Mouse (Mus musculus) stomach, embryonic 15.5 days (tissue): ENCODE measurements around the gene Reck. TPM values are rescaled to one million over a fixed set of nuclear protein-coding genes. Genes with fewer than 3 reads are reported as not detected.

ENCODE experiments used
- ATAC-seq: fragments of 200-750 bp; cut with Nextera tagmentation; 2 replicates; pipeline ENCODE4 v1.8.0; 2017; ENCODE audit warnings: low read depth, moderate number of reproducible peaks, moderate TSS enrichment; ENCODE audit not compliant: insufficient read depth, low FRiP score
- H3K27ac ChIP-seq: fragments of 300-500 bp; sonication (generic); 2 replicates; pipeline ENCODE4 v1.5.1; 2015; ENCODE audit warnings: mild to moderate bottlenecking, inconsistent platforms
- H3K27me3 ChIP-seq: fragments of 300-500 bp; sonication (generic); replicated peaks from 2 replicates; pipeline ENCODE4 v1.6.1; 2015; ENCODE audit warnings: inconsistent platforms
- H3K36me3 ChIP-seq: fragments of 300-500 bp; sonication (generic); 2 replicates; pipeline ENCODE4 v1.6.1; 2015; ENCODE audit warnings: inconsistent platforms
- H3K4me1 ChIP-seq: fragments of 300-500 bp; sonication (generic); 2 replicates; pipeline ENCODE4 v1.6.1; 2015; ENCODE audit warnings: inconsistent platforms
- H3K4me2 ChIP-seq: fragments of 300-500 bp; sonication (generic); 2 replicates; pipeline ENCODE4 v1.6.1; 2015; ENCODE audit warnings: mild to moderate bottlenecking, inconsistent platforms
- H3K4me3 ChIP-seq: fragments of 300-500 bp; sonication (generic); replicated peaks from 2 replicates; pipeline ENCODE4 v1.5.1; 2015; ENCODE audit warnings: inconsistent platforms
- H3K9ac ChIP-seq: fragments of 300-500 bp; sonication (generic); 2 replicates; pipeline ENCODE4 v1.6.1; 2015; ENCODE audit warnings: inconsistent platforms
- H3K9me3 ChIP-seq: fragments of 300-500 bp; sonication (generic); 2 replicates; pipeline ENCODE4 v1.6.1; 2016; ENCODE audit warnings: inconsistent platforms
- WGBS: fragments of 180-500 bp; shearing (Covaris S2); methylation state at CpG from one replicate; pipeline ENCODE4 v1.1.7; 2015; 5-methylcytosine and 5-hydroxymethylcytosine counted together
- polyA plus RNA-seq: library from polyadenylated mRNA; unstranded; fragments of >200 nt; fragmentation: Nextera tagmentation; extraction: Ambion mirVana; gene quantifications from 2 replicates; pipeline ENCODE4 v1.2.1, GENCODE M21; 2015

Gene Reck
- polyA plus RNA-seq, 1 experiment from 2014 or later, result 21.8 TPM

DNA sequence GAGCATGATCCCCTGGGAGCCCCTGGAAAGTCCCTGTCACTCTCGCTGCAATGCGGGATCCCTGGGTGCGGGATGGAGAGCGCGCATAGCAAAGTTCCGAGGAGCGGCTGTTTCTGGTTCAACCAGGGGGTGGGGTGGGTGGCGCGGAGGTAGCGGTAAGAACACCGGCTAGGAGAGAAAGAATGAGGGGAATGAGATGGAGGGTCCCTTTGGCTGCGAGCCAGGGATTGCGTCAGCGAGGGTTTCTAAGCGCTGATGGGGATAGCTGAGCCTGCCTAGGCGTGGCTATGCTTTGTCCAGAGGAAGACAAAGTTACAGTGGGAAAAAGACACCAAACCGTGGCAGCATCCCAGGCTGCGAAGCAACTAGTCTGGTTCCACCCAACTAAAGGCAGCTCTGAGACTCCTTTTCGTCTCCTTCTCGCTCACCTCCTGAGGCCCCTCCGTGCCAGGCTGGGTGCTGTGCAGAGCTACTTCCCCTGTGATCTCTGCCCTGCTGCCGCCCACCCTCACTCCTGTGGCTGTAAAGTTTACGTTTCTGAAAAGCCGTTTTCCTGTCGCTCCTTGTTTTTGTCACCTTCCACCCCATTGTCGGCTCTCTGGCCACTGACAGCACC, 82.6 kb downstream of the Reck start:
- no peaks in the 10 kb centered on the region for H3K27me3 ChIP-seq
- H3K4me1 ChIP-seq, result peaks cover 25% of the 10 kb centered on the region
- peak overlapping the region; percentile 73 for H3K4me3 ChIP-seq
- H3K9ac ChIP-seq, result peak overlapping the region; percentile 60
- peak overlapping the region; percentile 92 for H3K27ac ChIP-seq
- no peaks in the 10 kb centered on the region for H3K9me3 ChIP-seq
- ATAC-seq, result peak; percentile 48
- H3K36me3 ChIP-seq, result no peaks in the 10 kb centered on the region
- H3K4me2 ChIP-seq, result peak overlapping the region; percentile 96
- under 1% methylated on average over 26 of the region's 26 CpGs for WGBS

DNA sequence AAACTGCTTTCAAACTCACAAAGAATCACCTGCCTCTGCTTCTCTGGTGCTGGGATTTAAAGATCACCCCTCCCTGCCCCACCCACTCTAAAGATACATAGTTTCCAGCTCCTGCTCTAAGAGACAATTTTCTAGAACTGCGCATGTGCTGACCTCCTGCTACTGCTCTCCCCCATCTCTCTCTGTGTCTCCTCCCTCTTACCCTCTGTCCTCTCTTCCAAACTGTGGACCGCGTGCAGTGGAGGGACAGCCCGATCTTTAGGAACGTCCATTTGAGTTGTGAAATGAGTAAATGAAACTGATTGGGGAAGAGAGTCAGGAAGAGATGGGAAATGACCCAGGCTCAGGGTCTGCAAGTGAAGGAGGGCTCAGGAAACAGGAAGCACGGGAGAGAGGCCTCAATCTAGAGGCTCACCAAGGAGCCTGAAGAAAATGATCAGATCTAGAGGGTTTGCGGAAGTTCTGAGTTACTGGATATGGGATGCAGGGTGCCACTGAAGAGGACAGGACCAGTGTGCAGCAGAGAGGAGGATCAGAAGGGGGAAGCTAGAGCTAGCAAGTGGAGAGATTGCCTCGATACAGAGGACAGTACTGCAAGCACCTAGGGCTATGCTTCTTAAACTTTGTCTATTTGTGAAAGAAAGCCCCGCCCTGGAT, 84.3 kb downstream of the Reck start:
- H3K4me3 ChIP-seq, result no peak overlapping the region
- 53% methylated on average over 9 of the region's 9 CpGs for WGBS
- H3K9me3 ChIP-seq, result no peaks in the 10 kb centered on the region
- H3K4me2 ChIP-seq, result peak overlapping the region; percentile 96
- no peak for ATAC-seq
- H3K4me1 ChIP-seq, result peaks cover 35% of the 10 kb centered on the region
- H3K9ac ChIP-seq, result no peak overlapping the region
- H3K27ac ChIP-seq, result 0 out of 2 replicates have a peak overlapping the region, but pooled peaks have one; percentile 11
- H3K36me3 ChIP-seq, result no peaks in the 10 kb centered on the region
- H3K27me3 ChIP-seq, result no peaks in the 10 kb centered on the region

DNA sequence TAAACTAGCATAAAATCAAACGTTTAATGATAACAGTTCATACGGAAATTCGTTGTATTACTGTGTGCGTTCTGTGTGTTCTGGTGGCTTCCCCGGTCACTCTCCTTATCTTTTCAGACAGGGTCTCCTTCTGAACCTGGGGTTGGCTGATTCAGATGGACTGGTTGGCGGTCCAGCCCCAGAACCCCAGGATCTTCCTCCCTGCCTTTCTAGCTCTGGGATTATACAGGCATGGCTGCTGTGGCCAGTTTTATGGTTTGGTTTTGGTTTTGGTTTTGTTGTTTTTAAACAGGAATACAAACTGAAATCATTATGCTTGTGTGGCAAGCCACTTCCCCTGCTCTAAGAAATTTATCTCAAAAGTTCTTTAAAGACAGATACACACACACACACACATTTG, 84.9 kb downstream of the Reck start:
- Histone ChIP-seq H3K9ac (no peak overlapping the region), H3K4me3 (no peak overlapping the region), H3K36me3 (no peaks in the 10 kb centered on the region), H3K27ac (0 out of 2 replicates have a peak overlapping the region, but pooled peaks have one; percentile 11), H3K27me3 (no peaks in the 10 kb centered on the region), H3K4me1 (peaks cover 40% of the 10 kb centered on the region), H3K4me2 (peak overlapping the region; percentile 96), H3K9me3 (no peaks in the 10 kb centered on the region)
- 63% methylated on average over 6 of the region's 6 CpGs for WGBS
- ATAC-seq, result no peak

- 31% methylated on average over 2 of the region's 2 CpGs for WGBS
- no peak overlapping the region for H3K9ac ChIP-seq
- H3K9me3 ChIP-seq, result no peaks in the 10 kb centered on the region
- H3K27ac ChIP-seq, result peak overlapping the region; percentile 66
- ATAC-seq, result peak; percentile 63; the same call in 1 of the 2 replicates
- H3K4me1 ChIP-seq, result peaks cover 44% of the 10 kb centered on the region
- H3K27me3 ChIP-seq, result no peaks in the 10 kb centered on the region
- no peaks in the 10 kb centered on the region for H3K36me3 ChIP-seq
- H3K4me3 ChIP-seq, result no peak overlapping the region
- peak overlapping the region; percentile 31 for H3K4me2 ChIP-seq
These were observed 89.0 kb downstream of the Reck start for GRCm38 (mm10) chr4:43964326-43964833.

DNA sequence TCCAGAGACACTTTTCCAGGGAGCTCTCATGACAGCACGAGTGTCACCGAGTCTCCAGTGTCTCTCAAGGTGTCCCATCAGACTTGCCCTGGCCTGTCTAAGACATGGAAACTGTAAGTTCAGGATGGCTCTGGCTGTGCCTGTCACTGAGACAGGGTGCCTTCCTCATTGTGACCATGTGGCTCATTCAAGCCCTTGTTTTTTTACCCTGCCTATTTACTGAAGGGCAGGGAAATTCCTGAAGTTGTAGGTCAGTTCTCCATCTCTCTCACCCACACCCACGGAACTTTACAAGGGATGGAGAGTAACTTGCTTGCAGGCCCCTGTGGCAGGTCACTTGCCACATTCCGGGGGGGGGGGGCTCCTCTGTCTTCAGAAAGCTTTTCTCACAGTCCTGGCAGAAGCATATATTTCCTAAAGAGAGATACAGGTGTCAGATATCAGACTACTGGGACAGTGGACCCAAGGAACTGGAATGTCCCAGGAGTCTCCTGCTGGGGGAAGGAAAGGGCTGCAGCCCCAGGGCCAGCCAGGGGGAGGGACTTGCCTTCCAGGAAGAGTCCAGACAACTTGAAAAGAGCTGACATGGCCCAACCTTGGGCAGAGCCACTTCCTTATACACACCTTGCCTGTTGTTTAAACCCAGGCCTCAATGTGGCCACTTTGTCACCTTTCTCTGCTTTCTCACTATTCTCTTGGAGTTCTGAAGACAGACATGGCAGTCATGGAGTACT, 89.8 kb downstream of the Reck start:
- Histone ChIP-seq H3K4me1 (peaks cover 37% of the 10 kb centered on the region), H3K9me3 (no peaks in the 10 kb centered on the region), H3K4me3 (no peak overlapping the region), H3K27ac (peak overlapping the region; percentile 58; the same call in 1 of the 2 replicates), H3K4me2 (no peak overlapping the region), H3K36me3 (no peaks in the 10 kb centered on the region), H3K27me3 (no peaks in the 10 kb centered on the region), H3K9ac (no peak overlapping the region)
- WGBS, result 50% methylated on average over 4 of the region's 4 CpGs
- ATAC-seq, result no peak; the same call in 1 of the 2 replicates

DNA sequence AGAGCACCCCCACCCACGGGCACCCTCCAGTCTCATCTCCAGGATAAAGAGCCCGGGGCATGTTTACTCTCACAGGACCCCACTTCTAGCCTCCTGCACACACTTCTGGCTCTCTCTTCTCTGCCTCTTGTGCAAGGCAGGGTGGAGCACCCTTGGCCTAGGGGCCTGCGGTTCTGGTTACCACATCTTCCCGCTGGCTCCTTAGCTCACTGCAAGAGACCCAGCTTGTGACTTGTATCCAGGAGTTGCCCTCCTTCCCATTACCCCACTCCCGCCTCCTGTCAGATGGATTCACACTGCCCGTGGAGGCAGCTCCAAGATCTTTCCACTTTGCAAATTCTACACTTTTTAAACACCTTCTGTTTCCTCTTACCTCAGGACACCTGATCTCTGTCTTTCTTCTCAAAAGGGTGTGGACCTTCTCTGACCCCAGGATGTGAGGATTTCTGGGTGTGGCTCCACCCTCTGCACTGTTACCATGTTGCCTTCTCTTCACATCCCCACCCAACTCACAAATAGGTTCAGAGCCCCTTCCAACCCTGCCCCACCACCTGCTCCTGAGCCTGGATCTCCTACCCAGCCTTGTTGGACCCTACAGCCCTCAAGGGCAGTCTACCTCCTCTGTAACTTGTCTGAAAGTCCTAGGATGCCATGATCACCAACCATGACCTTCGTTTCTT, 90.7 kb downstream of the Reck start:
- Histone ChIP-seq H3K27ac (peak overlapping the region; percentile 58; the same call in 1 of the 2 replicates), H3K27me3 (no peaks in the 10 kb centered on the region), H3K4me3 (no peak overlapping the region), H3K4me2 (no peak overlapping the region), H3K9me3 (no peaks in the 10 kb centered on the region), H3K36me3 (no peaks in the 10 kb centered on the region), H3K9ac (no peak overlapping the region), H3K4me1 (peaks cover 36% of the 10 kb centered on the region)
- 71% methylated on average over 7 of the region's 7 CpGs for WGBS
- ATAC-seq, result no peak

DNA sequence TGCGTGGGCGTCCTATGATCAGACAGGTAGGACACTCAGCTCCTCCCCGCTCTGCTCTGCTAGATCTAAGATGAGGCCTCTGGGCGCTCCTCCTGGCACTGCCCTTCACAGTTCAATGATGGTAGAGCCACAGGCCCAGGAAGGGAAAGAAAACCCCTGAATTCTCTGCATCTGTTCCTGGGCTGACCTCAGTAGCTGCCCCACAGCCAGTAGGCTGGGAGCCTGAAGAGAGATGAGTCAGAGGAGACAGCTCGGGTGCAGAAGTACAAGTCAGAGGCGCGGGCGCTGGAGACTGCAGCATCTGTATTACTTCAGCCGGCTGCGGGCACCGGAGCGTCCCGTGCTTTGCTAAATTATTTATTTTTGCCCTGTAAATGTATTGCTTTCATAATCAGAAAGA, 93.3 kb downstream of the Reck start:
- H3K4me2 ChIP-seq, result no peak overlapping the region

DNA sequence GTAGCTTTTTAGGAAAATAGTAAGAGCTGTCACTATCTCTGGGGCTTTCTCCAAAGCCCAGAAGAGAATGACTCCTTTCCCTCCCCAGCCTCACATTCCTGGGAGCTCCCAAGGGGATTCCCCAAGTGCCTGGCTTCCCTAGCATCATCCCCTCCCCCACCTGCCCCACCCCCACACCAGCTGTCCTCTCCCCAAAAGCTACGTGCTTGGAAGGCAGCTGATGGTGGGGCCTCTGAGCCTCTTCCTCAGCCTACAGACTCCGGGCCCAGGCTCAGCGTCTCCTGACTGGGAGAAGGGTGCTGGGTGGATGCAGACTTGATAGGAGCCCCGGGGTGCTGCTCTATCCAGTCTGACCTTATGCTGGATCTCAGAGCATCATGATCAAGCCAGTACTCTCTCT, 94.0 kb downstream of the Reck start:
- Histone ChIP-seq H3K4me1 (peaks cover 43% of the 10 kb centered on the region), H3K9ac (no peak overlapping the region), H3K4me2 (no peak overlapping the region), H3K27ac (peak overlapping the region; percentile 49; the same call in 1 of the 2 replicates), H3K36me3 (no peaks in the 10 kb centered on the region), H3K9me3 (no peaks in the 10 kb centered on the region), H3K4me3 (no peak overlapping the region), H3K27me3 (no peaks in the 10 kb centered on the region)
- no peak for ATAC-seq
- WGBS, result 15% methylated on average over 4 of the region's 4 CpGs

More for the DNA sequence above, 93.3 kb downstream of the Reck start:
- no peak for ATAC-seq
- Histone ChIP-seq H3K36me3 (no peaks in the 10 kb centered on the region), H3K4me3 (no peak overlapping the region), H3K27me3 (no peaks in the 10 kb centered on the region), H3K9me3 (no peaks in the 10 kb centered on the region), H3K4me1 (peaks cover 49% of the 10 kb centered on the region), H3K27ac (peak overlapping the region; percentile 41; the same call in 1 of the 2 replicates), H3K9ac (no peak overlapping the region)
- WGBS, result 48% methylated on average over 13 of the region's 13 CpGs

DNA sequence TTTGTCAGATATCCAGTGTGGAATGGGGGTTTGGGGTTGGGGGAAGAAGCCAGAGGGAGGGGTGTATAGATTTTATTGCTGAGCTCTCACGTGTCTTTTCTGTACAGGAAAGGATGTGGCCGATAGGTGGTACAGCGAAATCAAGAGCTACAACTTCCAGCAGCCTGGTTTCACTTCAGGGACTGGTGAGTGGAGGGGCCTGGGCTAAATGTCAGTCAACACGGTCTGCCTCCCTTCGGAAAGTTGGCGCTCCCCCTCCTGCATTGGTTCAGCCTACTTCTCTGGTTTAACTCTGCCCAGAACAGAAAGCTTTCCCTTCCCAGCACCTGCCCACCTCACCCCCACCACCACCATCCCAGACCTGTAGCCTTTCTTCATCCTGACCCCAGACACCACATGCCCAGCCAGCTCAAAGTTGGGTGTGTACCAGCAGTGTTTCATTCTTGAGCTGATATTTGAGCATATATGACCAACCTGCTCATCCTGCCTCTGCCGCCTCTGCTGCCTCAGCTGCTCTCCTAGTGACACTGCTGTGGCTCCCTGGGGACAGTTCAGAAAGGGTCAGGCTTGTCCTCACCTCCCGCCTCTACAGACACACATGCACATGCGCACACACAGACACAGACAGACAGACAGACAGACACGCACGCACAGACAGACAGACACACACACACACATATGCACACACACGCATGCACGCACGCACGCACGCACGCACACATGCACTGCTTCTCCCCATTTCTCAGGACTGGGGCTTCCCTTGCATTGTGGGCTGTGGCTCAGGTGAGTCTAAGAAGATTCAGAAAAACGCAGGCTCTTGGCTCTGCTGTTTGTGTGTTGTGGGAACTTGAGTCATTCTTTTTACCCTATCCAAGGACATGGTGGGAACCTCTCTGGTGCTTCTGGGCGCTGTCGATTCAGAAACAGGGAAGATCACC, 95.3 kb downstream of the Reck start:
- Histone ChIP-seq H3K4me2 (no peak overlapping the region), H3K9ac (no peak overlapping the region), H3K4me3 (no peak overlapping the region), H3K27me3 (no peaks in the 10 kb centered on the region), H3K36me3 (no peaks in the 10 kb centered on the region), H3K4me1 (peaks cover 37% of the 10 kb centered on the region), H3K27ac (no peak overlapping the region), H3K9me3 (no peaks in the 10 kb centered on the region)
- 85% methylated on average over 20 of the region's 20 CpGs for WGBS
- no peak for ATAC-seq

DNA sequence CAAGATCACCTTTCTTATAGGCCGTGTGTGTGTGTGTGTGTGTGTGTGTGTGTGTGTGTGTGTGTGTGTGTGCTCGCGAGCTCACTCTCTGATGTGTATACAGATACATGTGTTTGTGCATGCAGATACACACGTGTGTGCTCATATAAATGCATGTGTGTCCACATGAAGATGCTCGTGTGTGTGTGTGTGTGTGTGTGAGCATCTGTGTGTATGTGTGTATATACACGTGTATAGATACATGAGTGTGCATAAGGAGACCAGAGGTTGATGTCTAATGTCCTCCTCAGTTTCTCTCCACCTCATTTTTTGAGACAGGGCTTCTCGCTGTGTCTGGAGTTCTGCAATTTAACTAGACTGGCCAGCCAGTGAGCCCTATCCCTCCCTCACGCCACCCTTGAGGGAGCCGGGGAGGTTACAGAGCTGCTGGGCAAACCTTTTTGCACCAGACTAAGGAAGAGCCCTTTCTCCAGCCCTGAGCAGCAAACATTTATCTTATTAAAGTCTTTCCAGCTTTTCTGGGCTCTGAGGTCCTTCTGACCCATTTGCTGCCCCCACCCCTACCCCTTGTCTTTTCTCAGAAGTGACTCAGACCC, 96.3 kb downstream of the Reck start:
- H3K36me3 ChIP-seq, result no peaks in the 10 kb centered on the region
- 57% methylated on average over 9 of the region's 9 CpGs for WGBS
- H3K4me2 ChIP-seq, result peak overlapping the region; percentile 36; the same call in 1 of the 2 replicates
- no peak overlapping the region for H3K9ac ChIP-seq
- H3K9me3 ChIP-seq, result no peaks in the 10 kb centered on the region
- H3K27ac ChIP-seq, result peak overlapping the region; percentile 86
- ATAC-seq, result no peak
- no peak overlapping the region for H3K4me3 ChIP-seq
- no peaks in the 10 kb centered on the region for H3K27me3 ChIP-seq
- peaks cover 32% of the 10 kb centered on the region for H3K4me1 ChIP-seq
